Mouse (Mus musculus): ENCODE results near the gene Tcirg1.

DNA sequence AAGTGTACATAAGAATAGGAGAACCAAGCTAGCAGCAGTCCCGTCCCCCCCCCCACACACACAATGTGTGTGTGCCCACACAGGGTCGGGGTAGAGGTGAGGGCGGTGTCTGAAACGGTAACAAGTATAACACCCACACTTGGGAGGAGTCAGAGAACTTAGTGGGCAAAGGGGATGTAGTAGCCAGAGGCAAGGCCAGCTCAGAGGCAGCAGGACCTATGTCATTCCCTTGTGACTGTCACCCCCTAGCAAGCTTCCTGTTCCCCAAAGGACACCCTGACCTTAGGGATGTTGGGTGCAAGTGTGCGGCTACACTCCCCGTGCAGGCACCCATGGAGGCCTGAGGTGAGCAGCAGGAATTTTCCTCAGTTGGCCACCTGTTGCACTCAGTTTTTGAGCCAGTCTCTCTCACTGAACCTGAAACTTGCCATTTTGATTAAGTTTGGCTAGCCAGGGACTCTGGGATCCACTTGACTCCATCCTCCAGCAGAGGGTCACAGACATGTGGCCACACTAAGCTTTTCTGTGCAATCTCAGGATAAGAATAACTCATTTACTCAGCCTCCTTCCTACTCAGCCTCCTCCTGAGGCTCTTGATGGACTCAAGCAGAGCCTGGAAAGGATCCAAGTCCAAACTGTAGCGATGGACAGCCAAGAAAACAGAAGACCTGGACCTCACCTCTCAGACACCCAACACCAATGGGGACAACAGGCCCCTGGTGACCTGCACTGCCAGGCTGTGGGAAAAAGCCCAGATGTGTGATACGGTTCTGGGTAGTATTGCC, 1.1 kb upstream of the Tcirg1 start:
- no peak for TF ChIP-seq CTCF (IDR thresholded peaks at IDR 0.05; ENCODE audit: borderline replicate concordance, extremely low read depth, insufficient read depth, insufficient read length)
- no peak for TF ChIP-seq POLR2A (IDR thresholded peaks at IDR 0.05; ENCODE audit: borderline replicate concordance, extremely low read depth, insufficient read depth, insufficient read length, poor library complexity, severe bottlenecking)
